Mouse (Mus musculus) spleen, adult 2 months (tissue): Measurements from ENCODE around the gene Tmem229b.

Experiments
- CTCF ChIP-seq: fragments of 200-500 bp; IDR thresholded peaks from 2 replicates; pipeline ENCODE4 v1.5.1; 2011; ENCODE audit warnings: mild to moderate bottlenecking, inconsistent platforms; ENCODE audit not compliant: insufficient read depth, insufficient read length, insufficient replicate concordance; ENCODE audit errors: extremely low read depth
- POLR2A ChIP-seq: fragments of 200-500 bp; IDR thresholded peaks from 2 replicates; pipeline ENCODE4 v1.6.1; 2011; ENCODE audit warnings: low read depth, low read length, inconsistent platforms

- TF ChIP-seq CTCF (no peak), POLR2A (no peak)
These were observed 55.4 kb downstream of the Tmem229b start for GRCm38 (mm10) chr12:78952053-78952452.
